11 mouse cellular contexts compared by ENCODE assay signal in the genomic region with DNA sequence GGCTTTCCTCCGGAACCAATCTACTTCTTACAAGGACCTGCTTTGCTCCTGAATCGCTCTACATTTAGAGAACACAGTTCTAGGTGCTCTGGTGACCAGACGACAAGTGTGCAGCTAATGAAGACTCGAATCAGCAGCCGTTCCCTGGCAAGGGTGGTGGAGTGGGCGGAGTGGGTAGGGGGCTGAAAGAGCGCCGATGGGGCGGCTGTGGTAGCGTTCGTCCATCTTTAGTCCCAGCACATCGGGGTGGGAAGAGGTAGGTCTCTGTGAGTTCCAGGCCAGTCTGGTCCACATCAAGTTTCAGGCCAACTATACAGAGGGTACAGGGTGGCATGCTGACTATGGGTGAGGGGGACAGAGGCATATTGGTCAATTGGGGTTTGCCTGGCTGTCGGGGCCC. TPM values are rescaled to one million over a fixed set of nuclear protein-coding genes. Genes with fewer than 3 reads are reported as not detected.
A peak's percentile ranks its signal among the peaks of the same experiment; 100 is the strongest.
DNase-seq lines count a peak whose midpoint lies in the region; ATAC-seq and TF ChIP-seq lines count a peak whose summit lies in the region.
"Had no signal": no experiment of that assay in that cellular context is flagged by ENCODE, and none has a peak within 500 bp of the region (broad histone marks: within the 10 kb centered on the region; RNA-seq: fewer than 3 reads in every experiment).

No protein-coding gene starts in this region.

- ATAC-seq in heart, embryonic 14.5 days (ENCODE audit: insufficient number of reproducible peaks, insufficient read depth, low FRiP score, low read depth): no peak
- ATAC-seq in heart, postnatal 0 days (ENCODE audit: insufficient read depth, low read depth): no peak

- no peaks in the 10 kb centered on the region; the same call in 1 of the 2 replicates for H3K27me3 ChIP-seq in heart, embryonic 14.5 days (ENCODE audit: control insufficient read depth, insufficient read depth, low read length)
- no peaks in the 10 kb centered on the region for H3K27me3 ChIP-seq in heart, postnatal 0 days (ENCODE audit: control insufficient read depth, insufficient read depth, low read length)
- peaks cover 11% of the 10 kb centered on the region for H3K27me3 ChIP-seq in midbrain, embryonic 10.5 days (ENCODE audit: low read depth, poor library complexity, severe bottlenecking)

- peaks cover 9% of the 10 kb centered on the region for H3K36me3 ChIP-seq in heart, embryonic 14.5 days (ENCODE audit: control insufficient read depth, insufficient read depth, low read length)
- 0 out of 2 replicates have a peak, but pooled peaks cover 4% of the 10 kb centered on the region for H3K36me3 ChIP-seq in heart, postnatal 0 days (replicated peaks; ENCODE audit: control insufficient read depth, insufficient read depth, low read length)
- peaks cover 3% of the 10 kb centered on the region; the same call in 1 of the 2 replicates for H3K36me3 ChIP-seq in midbrain, embryonic 10.5 days

- no peak for TF ChIP-seq EP300 in heart, postnatal 0 days (IDR thresholded peaks at IDR 0.05; ENCODE audit: low read depth)

- 84% methylated on average over 13 of the region's 13 CpGs for WGBS in heart, embryonic 14.5 days
- 87% methylated on average over 13 of the region's 13 CpGs for WGBS in heart, postnatal 0 days
- 66% methylated on average over 13 of the region's 13 CpGs for WGBS in midbrain, embryonic 10.5 days

- H3K9ac ChIP-seq in heart, embryonic 14.5 days (ENCODE audit: low read length): peak overlapping the region; percentile 49; the same call in 1 of the 2 replicates
- no peak overlapping the region for H3K9ac ChIP-seq in heart, postnatal 0 days (replicated peaks; ENCODE audit: low read depth, low read length)

- DNase-seq in heart, adult 11 months: no peak
- DNase-seq in heart, postnatal 0 days (ENCODE audit: low spot score): no peak
- no peak for DNase-seq in midbrain, embryonic 10.5 days (ENCODE audit: low spot score)
- no peak for DNase-seq in frontal cortex, adult 2 months (ENCODE audit: extremely low spot score in 1 of 2, low spot score in 1 of 2)
- DNase-seq in layer of hippocampus, postnatal 10 days (ENCODE audit: low spot score in 2 of 2): no peak
- DNase-seq in adrenal gland, adult 18-20 months (ENCODE audit: low spot score in 2 of 2): no peak
- DNase-seq: thymus, postnatal 14 days had no signal

- peaks cover 39 to 51% of the 10 kb centered on the region in 2 experiments for H3K4me1 ChIP-seq in heart, embryonic 14.5 days (ENCODE audit: control insufficient read depth in 2 of 2, insufficient read depth in 2 of 2, low read length in 2 of 2)
- H3K4me1 ChIP-seq in brown adipose tissue, adult 24 weeks (ENCODE audit: control insufficient read depth, insufficient read depth, insufficient read length, low read length): peaks cover 19% of the 10 kb centered on the region
- H3K4me1 ChIP-seq in heart, postnatal 0 days (ENCODE audit: control insufficient read depth, insufficient read depth): peaks cover 47% of the 10 kb centered on the region
- peaks cover 90% of the 10 kb centered on the region for H3K4me1 ChIP-seq in midbrain, embryonic 10.5 days

- H3K4me2 ChIP-seq in heart, embryonic 14.5 days (ENCODE audit: low read length): no peak overlapping the region
- no peak overlapping the region for H3K4me2 ChIP-seq in heart, postnatal 0 days (ENCODE audit: low read depth, low read length)

- no peaks in the 10 kb centered on the region for H3K9me3 ChIP-seq in heart, embryonic 14.5 days (ENCODE audit: control insufficient read depth, low read length)
- no peaks in the 10 kb centered on the region for H3K9me3 ChIP-seq in heart, postnatal 0 days (replicated peaks; ENCODE audit: control insufficient read depth, low read length)
- no peaks in the 10 kb centered on the region for H3K9me3 ChIP-seq in midbrain, embryonic 10.5 days (replicated peaks)

- peak overlapping the region; percentile 68 to 79 for H3K27ac ChIP-seq in heart, embryonic 14.5 days (replicated peaks in 1 of 2; ENCODE audit: control insufficient read depth in 1 of 2, insufficient read depth in 1 of 2, low read depth in 2 of 2, low read length in 2 of 2)
- peak overlapping the region; percentile 61 for H3K27ac ChIP-seq in brown adipose tissue, adult 24 weeks (replicated peaks; ENCODE audit: low read depth, low read length)
- H3K27ac ChIP-seq in heart, postnatal 0 days (ENCODE audit: low read depth): peak overlapping the region; percentile 86
- peak overlapping the region; percentile 89 for H3K27ac ChIP-seq in midbrain, embryonic 10.5 days (replicated peaks)

- H3K4me3 ChIP-seq in heart, embryonic 14.5 days (ENCODE audit: control insufficient read depth in 1 of 2, insufficient read depth in 1 of 2, low read depth in 1 of 2, low read length in 2 of 2): no peak overlapping the region
- H3K4me3 ChIP-seq in brown adipose tissue, adult 24 weeks (ENCODE audit: insufficient read depth, low read depth, low read length): no peak overlapping the region
- no peak overlapping the region for H3K4me3 ChIP-seq in heart, postnatal 0 days (ENCODE audit: low read depth, low read length)
- peak overlapping the region; percentile 51 for H3K4me3 ChIP-seq in midbrain, embryonic 10.5 days

- no peak for TF ChIP-seq CTCF in heart, postnatal 0 days (IDR thresholded peaks at IDR 0.05; ENCODE audit: low read depth)

RNA-seq across cellular contexts. Expression of gene Mxra7, which starts 14.2 kb away (rescaled TPM):
- polyA plus RNA-seq in heart, embryonic 14.5 days (2014; fragmentation: Nextera tagmentation; extraction: Ambion mirVana): 15.0 and 16.7 TPM in 2 replicates
- polyA plus RNA-seq in brown adipose tissue, adult 24 weeks (2012; ENCODE audit: insufficient read depth, insufficient read length, missing spikeins): 6.6 and 6.9 TPM in 2 replicates
- total RNA-seq in heart, postnatal 0 days (2014; rRNA removed; ENCODE audit: low replicate concordance): 6.3 and 17.9 TPM in 2 replicates
- polyA plus RNA-seq in heart, postnatal 0 days (2015; fragmentation: Nextera tagmentation; extraction: Ambion mirVana): 20.0 and 21.7 TPM in 2 replicates
- 28.1 and 29.1 TPM in 2 replicates for polyA plus RNA-seq in midbrain, embryonic 10.5 days (2016; fragmentation: Nextera tagmentation; extraction: Ambion mirVana)
- polyA plus RNA-seq in frontal cortex, adult 2 months (2012; rRNA removed): 13.1 and 16.8 TPM in 2 replicates
- 10 to 100 TPM; 23.3 to 27.6 TPM for total RNA-seq in layer of hippocampus, postnatal 10 days (2021)
- 10 to 100 TPM; 44.3 to 55.9 TPM for total RNA-seq in adrenal gland, adult 18-20 months (2021)

RNA-seq across cellular contexts. Expression of gene Mettl23, which starts 29.5 kb away (rescaled TPM):
- polyA plus RNA-seq in heart, embryonic 14.5 days (2014; fragmentation: Nextera tagmentation; extraction: Ambion mirVana): 70.9 and 79.2 TPM in 2 replicates
- 70.4 and 80.7 TPM in 2 replicates for polyA plus RNA-seq in brown adipose tissue, adult 24 weeks (2012; ENCODE audit: insufficient read depth, insufficient read length, missing spikeins)
- 39.2 and 63.2 TPM in 2 replicates for total RNA-seq in heart, postnatal 0 days (2014; rRNA removed; ENCODE audit: low replicate concordance)
- 77.1 and 77.6 TPM in 2 replicates for polyA plus RNA-seq in heart, postnatal 0 days (2015; fragmentation: Nextera tagmentation; extraction: Ambion mirVana)
- polyA plus RNA-seq in midbrain, embryonic 10.5 days (2016; fragmentation: Nextera tagmentation; extraction: Ambion mirVana): 68.5 and 70.3 TPM in 2 replicates
- polyA plus RNA-seq in frontal cortex, adult 2 months (2012; rRNA removed): 36.6 and 39.8 TPM in 2 replicates
- 10 to 100 TPM; 32.5 to 33.7 TPM for total RNA-seq in layer of hippocampus, postnatal 10 days (2021)
- 10 to 100 TPM; 32.2 to 32.7 TPM for total RNA-seq in adrenal gland, adult 18-20 months (2021)

RNA-seq across cellular contexts. Expression of gene Jmjd6, which starts 29.6 kb away (rescaled TPM):
- 59.0 and 63.7 TPM in 2 replicates for polyA plus RNA-seq in heart, embryonic 14.5 days (2014; fragmentation: Nextera tagmentation; extraction: Ambion mirVana)
- polyA plus RNA-seq in brown adipose tissue, adult 24 weeks (2012; ENCODE audit: insufficient read depth, insufficient read length, missing spikeins): 20.9 and 33.7 TPM in 2 replicates
- 24.8 and 29.6 TPM in 2 replicates for total RNA-seq in heart, postnatal 0 days (2014; rRNA removed; ENCODE audit: low replicate concordance)
- 35.3 and 43.1 TPM in 2 replicates for polyA plus RNA-seq in heart, postnatal 0 days (2015; fragmentation: Nextera tagmentation; extraction: Ambion mirVana)
- polyA plus RNA-seq in midbrain, embryonic 10.5 days (2016; fragmentation: Nextera tagmentation; extraction: Ambion mirVana): 92.5 and 102 TPM in 2 replicates
- polyA plus RNA-seq in frontal cortex, adult 2 months (2012; rRNA removed): 24.4 and 25.0 TPM in 2 replicates
- total RNA-seq in layer of hippocampus, postnatal 10 days (2021): 10 to 100 TPM; 30.4 to 31.4 TPM
- 10 to 100 TPM; 42.2 to 52.6 TPM for total RNA-seq in adrenal gland, adult 18-20 months (2021)

RNA-seq across cellular contexts. Expression of gene St6galnac1, which starts 38.3 kb away (rescaled TPM):
- not detected in 2 replicates for polyA plus RNA-seq in heart, embryonic 14.5 days (2014; fragmentation: Nextera tagmentation; extraction: Ambion mirVana)
- polyA plus RNA-seq in brown adipose tissue, adult 24 weeks (2012; ENCODE audit: insufficient read depth, insufficient read length, missing spikeins): not detected in 2 replicates
- total RNA-seq in heart, postnatal 0 days (2014; rRNA removed; ENCODE audit: low replicate concordance): not detected in 2 replicates
- not detected in 2 replicates for polyA plus RNA-seq in heart, postnatal 0 days (2015; fragmentation: Nextera tagmentation; extraction: Ambion mirVana)
- not detected in 2 replicates for polyA plus RNA-seq in midbrain, embryonic 10.5 days (2016; fragmentation: Nextera tagmentation; extraction: Ambion mirVana)
- polyA plus RNA-seq in frontal cortex, adult 2 months (2012; rRNA removed): not detected in 2 replicates
- total RNA-seq in layer of hippocampus, postnatal 10 days (2021): not detected
- total RNA-seq in adrenal gland, adult 18-20 months (2021): under 1 TPM in 1 of 2 experiments, not detected in 1; 0.32 TPM
- total RNA-seq: ES-E14; layer of hippocampus, adult 8-10 months had no signal

RNA-seq across cellular contexts. Expression of gene Mfsd11, which starts 38.6 kb away (rescaled TPM):
- 31.9 and 39.7 TPM in 2 replicates for polyA plus RNA-seq in heart, embryonic 14.5 days (2014; fragmentation: Nextera tagmentation; extraction: Ambion mirVana)
- 21.0 and 27.5 TPM in 2 replicates for polyA plus RNA-seq in brown adipose tissue, adult 24 weeks (2012; ENCODE audit: insufficient read depth, insufficient read length, missing spikeins)
- total RNA-seq in heart, postnatal 0 days (2014; rRNA removed; ENCODE audit: low replicate concordance): 23.2 and 46.3 TPM in 2 replicates
- polyA plus RNA-seq in heart, postnatal 0 days (2015; fragmentation: Nextera tagmentation; extraction: Ambion mirVana): 44.5 and 49.7 TPM in 2 replicates
- 27.9 and 31.7 TPM in 2 replicates for polyA plus RNA-seq in midbrain, embryonic 10.5 days (2016; fragmentation: Nextera tagmentation; extraction: Ambion mirVana)
- polyA plus RNA-seq in frontal cortex, adult 2 months (2012; rRNA removed): 37.9 and 41.2 TPM in 2 replicates
- total RNA-seq in layer of hippocampus, postnatal 10 days (2021): 10 to 100 TPM; 42.6 to 43.3 TPM
- total RNA-seq in adrenal gland, adult 18-20 months (2021): 10 to 100 TPM; 39.3 to 42.3 TPM
